Mouse (Mus musculus) embryonic facial prominence, embryonic 10.5 days (tissue): ENCODE measurements around the gene Tmem107. TPM values are rescaled to one million over a fixed set of nuclear protein-coding genes. Genes with fewer than 3 reads are reported as not detected.
"Not testable (repeated sequence)": the region's sequence is repeated elsewhere in the genome, so short reads cannot be mapped to it uniquely, and the experiment has no call there.

ENCODE experiments used
- DNase-seq: peaks from one replicate; pipeline ENCODE4 v3.0.0-alpha.2; 2017; ENCODE audit warnings: low spot score
- H3K27ac ChIP-seq: fragments of 300-500 bp; sonication (generic); replicated peaks from 2 replicates; pipeline ENCODE4 v1.5.1; 2016; ENCODE audit warnings: mild to moderate bottlenecking
- H3K27me3 ChIP-seq: fragments of 300-500 bp; sonication (generic); replicated peaks from 2 replicates; pipeline ENCODE4 v1.6.1; 2016; ENCODE audit warnings: low read depth, mild to moderate bottlenecking; ENCODE audit not compliant: poor library complexity, severe bottlenecking
- H3K36me3 ChIP-seq: fragments of 300-500 bp; sonication (generic); replicated peaks from 2 replicates; pipeline ENCODE4 v1.6.1; 2016; ENCODE audit warnings: mild to moderate bottlenecking, moderate library complexity
- H3K4me1 ChIP-seq: fragments of 300-500 bp; sonication (generic); 2 replicates; pipeline ENCODE4 v1.6.1; 2016
- H3K4me3 ChIP-seq: fragments of 300-500 bp; sonication (generic); 2 replicates; pipeline ENCODE4 v1.5.1; 2016; ENCODE audit warnings: mild to moderate bottlenecking, moderate library complexity
- H3K9me3 ChIP-seq: fragments of 300-500 bp; sonication (generic); 2 replicates; pipeline ENCODE4 v1.6.1; 2016; ENCODE audit warnings: mild to moderate bottlenecking
- WGBS: fragments of 180-500 bp; shearing (Covaris S2); methylation state at CpG from one replicate; pipeline ENCODE4 v1.1.7; 2016; 5-methylcytosine and 5-hydroxymethylcytosine counted together
- polyA plus RNA-seq: library from polyadenylated mRNA; unstranded; fragments of >200 nt; fragmentation: Nextera tagmentation; extraction: Ambion mirVana; gene quantifications from 2 replicates; pipeline ENCODE4 v1.2.1, GENCODE M21; 2016

Gene Tmem107
- polyA plus RNA-seq, 1 experiment from 2014 or later = 41.0 TPM

GRCm38 (mm10) chr11:69092871-69093270, 22.3 kb downstream of the Tmem107 start:
- Histone ChIP-seq H3K27ac (no peak overlapping the region), H3K36me3 (peaks cover 34% of the 10 kb centered on the region), H3K9me3 (no peaks in the 10 kb centered on the region), H3K4me1 (peaks cover 63% of the 10 kb centered on the region), H3K27me3 (no peaks in the 10 kb centered on the region), H3K4me3 (no peak overlapping the region; the same call in 1 of the 2 replicates)
- no peak for DNase-seq
- WGBS = 90% methylated on average over 4 of the region's 4 CpGs

GRCm38 (mm10) chr11:69093856-69094255, 23.2 kb downstream of the Tmem107 start:
- H3K27me3 ChIP-seq, H3K9me3 ChIP-seq, DNase-seq, H3K4me3 ChIP-seq, H3K27ac ChIP-seq: not testable (repeated sequence)
- Histone ChIP-seq H3K36me3 (peaks cover 34% of the 10 kb centered on the region), H3K4me1 (peaks cover 65% of the 10 kb centered on the region)
- WGBS = 87% methylated on average over 7 of the region's 7 CpGs

GRCm38 (mm10) chr11:69094697-69095429, 24.3 kb downstream of the Tmem107 start, which contains the start of gene Per1:
Per1 (plus strand) TSS chr11:69095217.
- DNase-seq = peak; percentile 99
- Histone ChIP-seq H3K4me1 (peaks cover 65% of the 10 kb centered on the region), H3K9me3 (no peaks in the 10 kb centered on the region), H3K36me3 (peaks cover 28% of the 10 kb centered on the region), H3K27ac (peak within 1 kb of the TSS; percentile 77), H3K4me3 (peak within 1 kb of the TSS; percentile 72), H3K27me3 (no peaks in the 10 kb centered on the region)
- WGBS = under 1% methylated on average over 37 of the region's 37 CpGs

- 3% methylated on average over 27 of the region's 27 CpGs for WGBS
- no peaks in the 10 kb centered on the region for H3K9me3 ChIP-seq
- peak; percentile 35 for DNase-seq
- H3K27me3 ChIP-seq = no peaks in the 10 kb centered on the region
- H3K27ac ChIP-seq = peak overlapping the region; percentile 77
- peaks cover 23% of the 10 kb centered on the region for H3K36me3 ChIP-seq
- peaks cover 65% of the 10 kb centered on the region for H3K4me1 ChIP-seq
- H3K4me3 ChIP-seq = peak overlapping the region; percentile 72
Measured at GRCm38 (mm10) chr11:69095511-69096231, 25.1 kb downstream of the Tmem107 start.

GRCm38 (mm10) chr11:69096360-69096986, 25.9 kb downstream of the Tmem107 start:
- DNase-seq = no peak
- Histone ChIP-seq H3K27ac (peak overlapping the region; percentile 80), H3K4me1 (peaks cover 68% of the 10 kb centered on the region), H3K9me3 (no peaks in the 10 kb centered on the region), H3K4me3 (peak overlapping the region; percentile 72), H3K36me3 (peaks cover 23% of the 10 kb centered on the region), H3K27me3 (no peaks in the 10 kb centered on the region)
- WGBS = 16% methylated on average over 9 of the region's 9 CpGs

- no peaks in the 10 kb centered on the region for H3K27me3 ChIP-seq
- H3K4me3 ChIP-seq = peak overlapping the region; percentile 72
- H3K4me1 ChIP-seq = peaks cover 68% of the 10 kb centered on the region
- DNase-seq = peak; percentile 89
- no peaks in the 10 kb centered on the region for H3K9me3 ChIP-seq
- H3K27ac ChIP-seq = peak overlapping the region; percentile 80
- 4% methylated on average over 29 of the region's 29 CpGs for WGBS
- peaks cover 24% of the 10 kb centered on the region for H3K36me3 ChIP-seq
Measured at GRCm38 (mm10) chr11:69096987-69097900, 26.6 kb downstream of the Tmem107 start.

GRCm38 (mm10) chr11:69098039-69098761, 27.6 kb downstream of the Tmem107 start:
- H3K4me1 ChIP-seq = peaks cover 68% of the 10 kb centered on the region
- no peaks in the 10 kb centered on the region for H3K9me3 ChIP-seq
- H3K4me3 ChIP-seq = peak overlapping the region; percentile 72
- no peaks in the 10 kb centered on the region for H3K27me3 ChIP-seq
- H3K27ac ChIP-seq = peak overlapping the region; percentile 80
- 27% methylated on average over 8 of the region's 8 CpGs for WGBS
- no peak for DNase-seq
- peaks cover 28% of the 10 kb centered on the region for H3K36me3 ChIP-seq

GRCm38 (mm10) chr11:69098762-69099091, 28.1 kb downstream of the Tmem107 start:
- Histone ChIP-seq H3K36me3 (peaks cover 33% of the 10 kb centered on the region), H3K27me3 (no peaks in the 10 kb centered on the region), H3K9me3 (no peaks in the 10 kb centered on the region), H3K27ac (peak overlapping the region; percentile 80), H3K4me1 (peaks cover 68% of the 10 kb centered on the region), H3K4me3 (peak overlapping the region; percentile 72)
- peak; percentile 96 for DNase-seq
- 0% methylated on average over 19 of the region's 19 CpGs for WGBS

GRCm38 (mm10) chr11:69099177-69099914, 28.7 kb downstream of the Tmem107 start:
- peak overlapping the region; percentile 72 for H3K4me3 ChIP-seq
- peaks cover 62% of the 10 kb centered on the region for H3K4me1 ChIP-seq
- DNase-seq = no peak
- no peaks in the 10 kb centered on the region for H3K27me3 ChIP-seq
- H3K9me3 ChIP-seq = no peaks in the 10 kb centered on the region
- WGBS = 2% methylated on average over 22 of the region's 22 CpGs
- peak overlapping the region; percentile 80 for H3K27ac ChIP-seq
- peaks cover 39% of the 10 kb centered on the region for H3K36me3 ChIP-seq

- 2% methylated on average over 23 of the region's 23 CpGs for WGBS
- H3K27me3 ChIP-seq = no peaks in the 10 kb centered on the region
- H3K4me1 ChIP-seq = peaks cover 59% of the 10 kb centered on the region
- peak; percentile 91 for DNase-seq
- H3K4me3 ChIP-seq = peak overlapping the region; percentile 72
- no peaks in the 10 kb centered on the region for H3K9me3 ChIP-seq
- H3K27ac ChIP-seq = peak overlapping the region; percentile 80
- peaks cover 45% of the 10 kb centered on the region for H3K36me3 ChIP-seq
Measured at GRCm38 (mm10) chr11:69099915-69100345, 29.3 kb downstream of the Tmem107 start.
